Mouse (Mus musculus): ENCODE measurements around the gene Zfhx3.

DNA sequence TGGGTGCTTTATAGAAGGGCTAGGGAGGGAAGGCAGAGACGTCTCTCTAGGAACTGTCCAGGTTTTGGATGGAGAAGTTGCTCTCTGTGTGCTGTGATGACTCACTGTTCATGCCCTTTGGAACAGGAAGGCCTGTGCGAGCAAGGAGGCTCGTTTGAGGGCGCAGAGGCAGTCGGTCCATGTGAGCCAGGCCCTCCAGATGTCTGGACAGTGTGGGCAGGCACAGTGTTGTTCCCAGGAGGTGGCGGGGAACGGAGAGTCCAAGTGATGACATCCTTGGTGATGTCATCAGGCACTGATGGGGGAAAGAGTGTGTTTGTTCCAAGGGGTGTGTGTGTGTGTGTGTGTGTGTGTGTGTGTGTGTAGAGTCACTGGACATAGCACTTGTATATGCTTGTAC, 800.8 kb downstream of the Zfhx3 start:
- TF ChIP-seq CTCF (IDR thresholded peaks at IDR 0.05; ENCODE audit: low read depth, low read length) (no peak), GATA1 (IDR thresholded peaks at IDR 0.05; ENCODE audit: borderline replicate concordance, low read length) (no peak), TAL1 (conservative IDR thresholded peaks at IDR 0.05; ENCODE audit: low read depth, low read length) (no peak), GATA2 (IDR thresholded peaks at IDR 0.05; ENCODE audit: borderline replicate concordance, low read depth, low read length) (no peak)
